Mouse (Mus musculus) midbrain, embryonic 16.5 days (tissue): ENCODE measurements around the gene Stim1. TPM values are rescaled to one million over a fixed set of nuclear protein-coding genes. Genes with fewer than 3 reads are reported as not detected.

ENCODE experiments used
- ATAC-seq: fragments of 200-750 bp; cut with Nextera tagmentation; 2 replicates; pipeline ENCODE4 v1.8.0; 2017; ENCODE audit warnings: moderate TSS enrichment
- H3K27ac ChIP-seq: fragments of 300-500 bp; sonication (generic); 2 replicates; pipeline ENCODE4 v1.5.1; 2014; ENCODE audit warnings: mild to moderate bottlenecking, low read length, mixed read lengths
- H3K27me3 ChIP-seq: fragments of 300-500 bp; sonication (generic); 2 replicates; pipeline ENCODE4 v1.6.1; 2014; ENCODE audit warnings: low read depth, low read length, mixed read lengths; ENCODE audit not compliant: control insufficient read depth, insufficient read depth
- H3K36me3 ChIP-seq: fragments of 300-500 bp; sonication (generic); 2 replicates; pipeline ENCODE4 v1.6.1; 2014; ENCODE audit warnings: mild to moderate bottlenecking, low read length, moderate library complexity, mixed read lengths; ENCODE audit not compliant: control insufficient read depth, insufficient read depth
- H3K4me1 ChIP-seq: fragments of 300-500 bp; sonication (generic); 2 replicates; pipeline ENCODE4 v1.6.1; 2014; ENCODE audit warnings: mild to moderate bottlenecking, low read length, mixed read lengths; ENCODE audit not compliant: control insufficient read depth, insufficient read depth
- H3K4me2 ChIP-seq: fragments of 300-500 bp; sonication (generic); 2 replicates; pipeline ENCODE4 v1.6.1; 2014; ENCODE audit warnings: mild to moderate bottlenecking, low read length, mixed read lengths
- H3K4me3 ChIP-seq: fragments of 300-500 bp; sonication (generic); 2 replicates; pipeline ENCODE4 v1.5.1; 2014; ENCODE audit warnings: low read depth, mild to moderate bottlenecking, low read length, moderate library complexity, mixed read lengths
- H3K9ac ChIP-seq: fragments of 300-500 bp; sonication (generic); 2 replicates; pipeline ENCODE4 v1.6.1; 2014; ENCODE audit warnings: low read depth, low read length, mixed read lengths
- H3K9me3 ChIP-seq: fragments of 300-500 bp; sonication (generic); replicated peaks from 2 replicates; pipeline ENCODE4 v1.6.1; 2014; ENCODE audit warnings: mild to moderate bottlenecking, low read length, mixed read lengths; ENCODE audit not compliant: control insufficient read depth, poor library complexity, severe bottlenecking
- WGBS: fragments of 180-500 bp; shearing (Covaris S2); extraction: QIAGEN DNeasy Blood & Tissue Kit; methylation state at CpG from one replicate; pipeline ENCODE4 v1.1.7; 2014; 5-methylcytosine and 5-hydroxymethylcytosine counted together
- polyA plus RNA-seq: library from polyadenylated mRNA; unstranded; fragments of >200 nt; fragmentation: Nextera tagmentation; extraction: Ambion mirVana; gene quantifications from 2 replicates; pipeline ENCODE4 v1.2.1, GENCODE M21; 2015

Stim1 gene
- polyA plus RNA-seq, 1 experiment from 2014 or later, result 12.5 TPM

DNA sequence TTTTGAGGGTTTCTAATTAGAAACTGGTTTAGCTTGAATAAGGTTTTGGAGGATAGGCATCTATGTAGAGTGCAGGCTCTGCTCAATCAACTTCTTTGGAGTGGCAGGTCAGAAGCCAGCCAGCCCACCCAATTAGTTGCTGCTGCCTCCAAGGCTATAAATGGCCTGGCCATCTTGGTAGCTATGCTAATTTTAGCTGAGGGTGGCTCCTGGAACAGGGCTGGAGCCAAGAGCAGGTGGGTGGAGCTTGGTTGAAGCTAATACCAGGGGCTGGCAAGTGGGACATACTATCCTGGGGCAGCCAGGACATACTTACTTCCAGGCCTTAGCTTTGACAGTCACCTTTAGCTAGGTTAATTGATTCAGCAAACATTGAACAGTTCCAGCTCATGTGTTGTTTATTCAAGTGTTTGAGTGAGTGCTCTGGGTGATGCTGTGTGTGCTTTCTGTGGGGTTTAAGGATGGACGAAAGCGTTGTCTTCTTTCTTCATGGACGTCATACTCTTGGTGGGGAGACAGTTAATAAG lies 4.9 kb downstream of the Stim1 start:
- Histone ChIP-seq H3K9me3 (no peaks in the 10 kb centered on the region), H3K4me1 (peaks cover 19% of the 10 kb centered on the region), H3K27me3 (no peaks in the 10 kb centered on the region), H3K9ac (no peak overlapping the region), H3K4me2 (no peak overlapping the region), H3K4me3 (no peak overlapping the region), H3K36me3 (no peaks in the 10 kb centered on the region), H3K27ac (no peak overlapping the region)
- no peak for ATAC-seq
- WGBS, result 84% methylated on average over 3 of the region's 3 CpGs

GRCm38 (mm10) chr7:102281403-102281802 lies 13.8 kb downstream of the Stim1 start:
- H3K9me3 ChIP-seq, result no peaks in the 10 kb centered on the region
- H3K4me3 ChIP-seq, result no peak overlapping the region
- no peak overlapping the region for H3K9ac ChIP-seq
- H3K27me3 ChIP-seq, result no peaks in the 10 kb centered on the region
- no peak for ATAC-seq
- no peaks in the 10 kb centered on the region for H3K36me3 ChIP-seq
- WGBS, result 94% methylated on average over 1 of the region's 1 CpGs
- no peak overlapping the region for H3K27ac ChIP-seq
- H3K4me2 ChIP-seq, result no peak overlapping the region
- H3K4me1 ChIP-seq, result no peaks in the 10 kb centered on the region

GRCm38 (mm10) chr7:102282261-102282660 lies 14.7 kb downstream of the Stim1 start:
- H3K9ac ChIP-seq, result no peak overlapping the region
- ATAC-seq, result no peak
- H3K27ac ChIP-seq, result no peak overlapping the region
- no peak overlapping the region for H3K4me2 ChIP-seq
- WGBS, result 89% methylated on average over 5 of the region's 5 CpGs
- H3K36me3 ChIP-seq, result no peaks in the 10 kb centered on the region
- H3K4me3 ChIP-seq, result no peak overlapping the region
- H3K9me3 ChIP-seq, result no peaks in the 10 kb centered on the region
- H3K27me3 ChIP-seq, result no peaks in the 10 kb centered on the region
- H3K4me1 ChIP-seq, result no peaks in the 10 kb centered on the region

- Histone ChIP-seq H3K4me2 (no peak overlapping the region), H3K9me3 (no peaks in the 10 kb centered on the region), H3K4me3 (no peak overlapping the region), H3K27ac (no peak overlapping the region), H3K9ac (no peak overlapping the region), H3K36me3 (no peaks in the 10 kb centered on the region), H3K27me3 (no peaks in the 10 kb centered on the region), H3K4me1 (peaks cover 3% of the 10 kb centered on the region; the same call in 1 of the 2 replicates)
- no peak for ATAC-seq
- 87% methylated on average over 6 of the region's 6 CpGs for WGBS
These were observed 21.9 kb downstream of the Stim1 start for GRCm38 (mm10) chr7:102289466-102289865.

- H3K9ac ChIP-seq, result no peak overlapping the region
- no peaks in the 10 kb centered on the region for H3K27me3 ChIP-seq
- no peaks in the 10 kb centered on the region for H3K9me3 ChIP-seq
- peaks cover 3% of the 10 kb centered on the region; the same call in 1 of the 2 replicates for H3K4me1 ChIP-seq
- no peak overlapping the region for H3K27ac ChIP-seq
- no peak overlapping the region for H3K4me2 ChIP-seq
- ATAC-seq, result no peak
- 96% methylated on average over 3 of the region's 3 CpGs for WGBS
- H3K36me3 ChIP-seq, result no peaks in the 10 kb centered on the region
- H3K4me3 ChIP-seq, result no peak overlapping the region
These were observed 24.6 kb downstream of the Stim1 start for GRCm38 (mm10) chr7:102292228-102292627.

- Histone ChIP-seq H3K9ac (no peak overlapping the region), H3K4me2 (no peak overlapping the region), H3K27ac (no peak overlapping the region), H3K9me3 (no peaks in the 10 kb centered on the region), H3K4me1 (peaks cover 3% of the 10 kb centered on the region; the same call in 1 of the 2 replicates), H3K36me3 (no peaks in the 10 kb centered on the region), H3K4me3 (no peak overlapping the region), H3K27me3 (no peaks in the 10 kb centered on the region)
- no peak for ATAC-seq
- WGBS, result 8% methylated on average over 2 of the region's 2 CpGs
These were observed 25.6 kb downstream of the Stim1 start for GRCm38 (mm10) chr7:102293234-102293633.

DNA sequence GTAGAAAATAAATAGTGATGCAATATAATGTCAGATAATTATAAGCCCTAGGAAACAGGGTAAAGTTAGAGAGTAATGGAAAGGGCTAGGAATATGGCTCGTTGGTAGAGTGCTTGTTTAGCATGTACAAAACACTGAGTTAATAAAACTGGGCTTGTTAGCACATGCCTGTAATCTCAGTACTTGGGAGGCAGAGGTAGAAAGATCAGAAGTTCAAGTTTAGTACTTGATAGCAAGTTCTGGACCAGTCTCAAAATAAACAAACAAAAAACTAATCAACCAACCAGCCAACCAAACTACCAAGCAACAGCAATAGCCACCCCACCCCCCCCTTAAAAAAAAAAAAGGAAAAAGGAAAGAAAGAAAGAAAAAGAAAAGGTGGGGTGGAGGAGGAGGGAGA lies 33.2 kb downstream of the Stim1 start:
- Histone ChIP-seq H3K36me3 (no peaks in the 10 kb centered on the region), H3K4me2 (no peak overlapping the region), H3K27me3 (no peaks in the 10 kb centered on the region), H3K27ac (no peak overlapping the region), H3K4me1 (no peaks in the 10 kb centered on the region), H3K4me3 (no peak overlapping the region), H3K9ac (no peak overlapping the region), H3K9me3 (no peaks in the 10 kb centered on the region)
- 89% methylated on average over 1 of the region's 1 CpGs for WGBS
- ATAC-seq, result no peak

DNA sequence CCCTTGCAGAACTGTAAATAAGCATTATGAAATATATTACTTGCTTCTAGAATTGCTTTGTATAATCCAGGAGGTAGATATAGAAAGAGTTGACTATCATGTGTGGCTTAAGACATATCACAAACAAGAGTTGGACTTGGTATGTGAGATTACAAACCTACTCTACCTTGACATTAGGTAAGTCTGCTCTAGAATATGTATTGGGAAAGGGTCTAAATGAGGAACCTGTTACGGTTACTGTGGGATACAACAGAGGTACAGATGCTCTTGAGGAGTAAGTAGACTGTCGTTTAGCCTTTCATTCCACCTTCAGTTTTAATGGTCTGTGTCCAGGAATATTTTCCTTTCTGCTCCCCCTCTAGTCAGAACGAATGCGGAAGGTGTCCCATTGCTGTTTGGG lies 34.9 kb downstream of the Stim1 start:
- no peak overlapping the region for H3K27ac ChIP-seq
- WGBS, result 92% methylated on average over 4 of the region's 4 CpGs
- H3K27me3 ChIP-seq, result no peaks in the 10 kb centered on the region
- no peaks in the 10 kb centered on the region for H3K9me3 ChIP-seq
- no peaks in the 10 kb centered on the region for H3K4me1 ChIP-seq
- no peaks in the 10 kb centered on the region for H3K36me3 ChIP-seq
- no peak overlapping the region for H3K4me2 ChIP-seq
- no peak overlapping the region for H3K9ac ChIP-seq
- no peak for ATAC-seq
- no peak overlapping the region for H3K4me3 ChIP-seq

DNA sequence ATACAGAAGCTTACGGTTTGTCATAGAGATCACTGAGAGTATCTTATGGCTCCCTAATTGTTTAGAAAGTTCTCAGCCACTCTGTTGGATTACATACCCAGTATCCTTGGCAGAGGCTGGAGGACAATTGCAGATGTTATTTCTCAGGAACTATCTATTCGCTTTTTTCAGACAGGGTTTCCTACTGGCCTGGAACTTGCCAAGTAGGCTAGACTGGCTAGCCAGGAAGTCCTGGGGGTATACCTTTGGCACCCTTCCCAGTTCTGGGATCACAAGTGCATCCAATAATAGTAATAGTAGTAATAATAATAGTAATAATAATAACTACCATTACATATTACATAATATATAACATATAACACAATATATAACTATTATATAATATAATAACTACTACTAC lies 38.0 kb downstream of the Stim1 start:
- no peaks in the 10 kb centered on the region for H3K27me3 ChIP-seq
- H3K27ac ChIP-seq, result no peak overlapping the region
- 93% methylated on average over 2 of the region's 2 CpGs for WGBS
- H3K4me1 ChIP-seq, result no peaks in the 10 kb centered on the region
- no peaks in the 10 kb centered on the region for H3K36me3 ChIP-seq
- H3K4me3 ChIP-seq, result no peak overlapping the region
- no peak overlapping the region for H3K9ac ChIP-seq
- ATAC-seq, result no peak
- H3K9me3 ChIP-seq, result 0 out of 2 replicates have a peak, but pooled peaks cover 3% of the 10 kb centered on the region
- H3K4me2 ChIP-seq, result no peak overlapping the region
